Mouse (Mus musculus) hindbrain, embryonic 13.5 days (tissue): ENCODE results near the gene H2-Aa. TPM values are rescaled to one million over a fixed set of nuclear protein-coding genes. Genes with fewer than 3 reads are reported as not detected.

Source experiments
- ATAC-seq: fragments of 200-750 bp; cut with Nextera tagmentation; 2 replicates; pipeline ENCODE4 v1.8.0; 2017; ENCODE audit warnings: moderate TSS enrichment; ENCODE audit not compliant: low FRiP score
- H3K27ac ChIP-seq: fragments of 300-500 bp; sonication (generic); 2 replicates; pipeline ENCODE4 v1.5.1; 2015; ENCODE audit warnings: inconsistent platforms, mild to moderate bottlenecking, moderate library complexity
- H3K27me3 ChIP-seq: fragments of 300-500 bp; sonication (generic); 2 replicates; pipeline ENCODE4 v1.6.1; 2015; ENCODE audit warnings: mild to moderate bottlenecking, inconsistent platforms
- H3K36me3 ChIP-seq: fragments of 300-500 bp; sonication (generic); 2 replicates; pipeline ENCODE4 v1.6.1; 2015; ENCODE audit warnings: mild to moderate bottlenecking, inconsistent platforms
- H3K4me1 ChIP-seq: fragments of 300-500 bp; sonication (generic); replicated peaks from 2 replicates; pipeline ENCODE4 v1.6.1; 2015; ENCODE audit warnings: inconsistent platforms
- H3K4me2 ChIP-seq: fragments of 300-500 bp; sonication (generic); 2 replicates; pipeline ENCODE4 v1.6.1; 2015; ENCODE audit warnings: inconsistent platforms, mild to moderate bottlenecking, moderate library complexity
- H3K4me3 ChIP-seq: fragments of 300-500 bp; sonication (generic); 2 replicates; pipeline ENCODE4 v1.5.1; 2015; ENCODE audit warnings: mild to moderate bottlenecking, inconsistent platforms
- H3K9ac ChIP-seq: fragments of 300-500 bp; sonication (generic); 2 replicates; pipeline ENCODE4 v1.6.1; 2015; ENCODE audit warnings: mild to moderate bottlenecking, inconsistent platforms
- H3K9me3 ChIP-seq: fragments of 300-500 bp; sonication (generic); 2 replicates; pipeline ENCODE4 v1.6.1; 2016; ENCODE audit warnings: inconsistent platforms
- WGBS: fragments of 180-500 bp; shearing (Covaris S2); methylation state at CpG from one replicate; pipeline ENCODE4 v1.1.7; 2015; 5-methylcytosine and 5-hydroxymethylcytosine counted together
- polyA plus RNA-seq: library from polyadenylated mRNA; unstranded; fragments of >200 nt; fragmentation: Nextera tagmentation; extraction: Ambion mirVana; gene quantifications from 2 replicates; pipeline ENCODE4 v1.2.1, GENCODE M21; 2015

H2-Aa gene
- polyA plus RNA-seq, 1 experiment from 2014 or later, result 0.30 TPM

DNA sequence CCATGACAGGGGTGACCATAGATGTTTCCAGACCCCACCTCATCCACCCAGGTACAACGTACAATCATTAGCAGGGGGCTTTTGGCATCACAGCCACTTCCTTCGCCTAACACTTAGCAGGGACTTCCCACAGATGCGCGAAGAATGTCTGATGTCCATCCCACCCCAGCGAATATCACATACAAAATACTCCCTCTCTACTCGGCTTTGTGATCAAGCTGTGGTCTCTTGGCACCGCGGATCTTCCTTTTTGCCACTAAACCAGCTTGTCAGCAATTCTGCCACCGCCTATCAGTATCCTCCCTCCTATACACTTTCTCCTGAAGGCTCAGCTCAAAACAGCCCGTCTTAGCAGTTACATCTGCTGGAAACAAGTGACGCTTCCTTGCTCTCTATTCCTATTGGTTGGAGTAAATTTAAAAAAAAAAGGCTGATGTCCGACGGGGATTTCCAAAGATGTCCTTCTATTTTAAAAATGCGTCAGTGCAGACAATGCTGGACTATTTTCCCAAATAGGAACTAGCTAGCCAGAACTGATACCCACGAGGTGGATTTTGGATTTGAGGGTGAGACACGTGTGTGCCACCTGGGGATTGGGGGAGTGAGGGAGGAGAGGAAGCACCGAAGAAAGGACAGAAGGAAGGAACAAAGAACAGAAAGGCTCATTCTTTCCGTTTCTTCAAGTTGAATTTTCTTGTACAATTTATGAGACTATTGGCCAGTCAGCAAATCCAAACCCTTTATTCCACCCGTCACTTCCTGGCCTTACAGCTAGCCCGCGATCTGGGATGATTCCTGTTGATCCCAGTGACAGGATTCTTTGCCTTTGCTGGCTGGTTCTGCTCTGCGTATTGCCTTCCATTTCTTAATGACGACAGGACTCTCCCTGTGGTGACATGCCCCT lies 8.5 kb upstream of the H2-Aa start:
- peak; percentile 84 for ATAC-seq
- WGBS, result 19% methylated on average over 23 of the region's 23 CpGs
- no peaks in the 10 kb centered on the region for H3K9me3 ChIP-seq
- H3K4me1 ChIP-seq, result peaks cover 2% of the 10 kb centered on the region; the same call in 1 of the 2 replicates
- no peaks in the 10 kb centered on the region for H3K36me3 ChIP-seq
- peak overlapping the region; percentile 49 for H3K9ac ChIP-seq
- H3K27me3 ChIP-seq, result no peaks in the 10 kb centered on the region
- H3K4me3 ChIP-seq, result peak overlapping the region; percentile 41
- peak overlapping the region; percentile 49; the same call in 1 of the 2 replicates for H3K27ac ChIP-seq
- H3K4me2 ChIP-seq, result peak overlapping the region; percentile 46

DNA sequence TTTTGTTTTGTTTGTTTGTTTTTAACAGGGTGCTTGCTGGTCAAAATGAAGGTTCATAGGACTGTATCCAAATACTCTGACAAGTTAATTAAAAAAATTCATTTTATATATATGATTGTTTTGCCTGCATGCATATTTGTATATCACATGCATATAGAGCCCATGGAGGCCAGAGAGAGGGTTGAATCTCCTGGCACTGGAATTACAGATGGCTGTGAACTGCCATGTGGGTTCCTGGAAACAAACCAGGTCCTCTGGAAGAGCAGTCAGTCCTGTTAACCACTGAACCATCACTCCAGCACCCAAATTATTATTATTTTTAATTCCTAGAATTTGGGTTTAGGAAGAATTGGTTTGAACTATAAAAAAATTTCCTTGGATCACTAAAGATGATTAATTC lies 7.7 kb upstream of the H2-Aa start:
- ATAC-seq, result no peak
- Histone ChIP-seq H3K9me3 (no peaks in the 10 kb centered on the region), H3K4me1 (peaks cover 2% of the 10 kb centered on the region; the same call in 1 of the 2 replicates), H3K27me3 (no peaks in the 10 kb centered on the region), H3K36me3 (no peaks in the 10 kb centered on the region), H3K27ac (no peak overlapping the region), H3K4me2 (no peak overlapping the region), H3K4me3 (no peak overlapping the region), H3K9ac (no peak overlapping the region)

GRCm38 (mm10) chr17:34294249-34294648 lies 6.6 kb upstream of the H2-Aa start:
- H3K4me3 ChIP-seq, result no peak overlapping the region
- H3K4me2 ChIP-seq, result no peak overlapping the region
- H3K27ac ChIP-seq, result no peak overlapping the region
- no peaks in the 10 kb centered on the region for H3K36me3 ChIP-seq
- no peak for ATAC-seq
- H3K9ac ChIP-seq, result no peak overlapping the region
- peaks cover 2% of the 10 kb centered on the region; the same call in 1 of the 2 replicates for H3K4me1 ChIP-seq
- no peaks in the 10 kb centered on the region for H3K9me3 ChIP-seq
- no peaks in the 10 kb centered on the region for H3K27me3 ChIP-seq
- 64% methylated on average over 4 of the region's 4 CpGs for WGBS

- H3K4me1 ChIP-seq, result peaks cover 2% of the 10 kb centered on the region; the same call in 1 of the 2 replicates
- no peaks in the 10 kb centered on the region for H3K27me3 ChIP-seq
- no peak overlapping the region for H3K4me3 ChIP-seq
- no peak overlapping the region for H3K9ac ChIP-seq
- H3K9me3 ChIP-seq, result no peaks in the 10 kb centered on the region
- WGBS, result 65% methylated on average over 2 of the region's 2 CpGs
- H3K36me3 ChIP-seq, result no peaks in the 10 kb centered on the region
- no peak overlapping the region for H3K27ac ChIP-seq
- H3K4me2 ChIP-seq, result no peak overlapping the region
- ATAC-seq, result no peak
These were observed 5.9 kb upstream of the H2-Aa start for GRCm38 (mm10) chr17:34293533-34293932.

DNA sequence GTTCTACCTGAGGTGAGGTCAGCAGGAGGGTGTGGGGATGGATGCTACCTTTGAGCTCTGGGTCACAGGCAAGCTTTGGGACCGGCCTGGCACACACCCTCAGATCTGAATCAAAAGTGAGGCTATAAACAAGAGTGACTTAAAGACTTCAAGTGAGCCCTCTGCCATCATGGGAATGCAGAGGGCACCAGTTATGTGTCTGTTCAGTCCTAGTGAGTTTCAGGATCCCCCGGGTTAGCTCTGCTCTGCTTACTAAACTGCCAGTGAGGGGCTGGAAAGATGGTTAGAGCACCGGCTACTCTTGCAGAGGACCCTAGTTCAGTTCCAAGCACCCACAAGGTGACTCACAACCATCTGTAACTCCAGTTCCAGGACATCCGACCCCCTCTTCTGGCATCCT lies 4.9 kb upstream of the H2-Aa start:
- 0 out of 2 replicates have a peak, but pooled peaks cover 2% of the 10 kb centered on the region for H3K4me1 ChIP-seq
- 89% methylated on average over 4 of the region's 4 CpGs for WGBS
- H3K27ac ChIP-seq, result no peak overlapping the region
- H3K4me2 ChIP-seq, result no peak overlapping the region
- no peaks in the 10 kb centered on the region for H3K36me3 ChIP-seq
- no peaks in the 10 kb centered on the region for H3K27me3 ChIP-seq
- no peak overlapping the region for H3K4me3 ChIP-seq
- no peak for ATAC-seq
- no peak overlapping the region for H3K9ac ChIP-seq
- H3K9me3 ChIP-seq, result no peaks in the 10 kb centered on the region

- no peak overlapping the region for H3K4me2 ChIP-seq
These were observed 4.0 kb upstream of the H2-Aa start for GRCm38 (mm10) chr17:34291609-34292008.

DNA sequence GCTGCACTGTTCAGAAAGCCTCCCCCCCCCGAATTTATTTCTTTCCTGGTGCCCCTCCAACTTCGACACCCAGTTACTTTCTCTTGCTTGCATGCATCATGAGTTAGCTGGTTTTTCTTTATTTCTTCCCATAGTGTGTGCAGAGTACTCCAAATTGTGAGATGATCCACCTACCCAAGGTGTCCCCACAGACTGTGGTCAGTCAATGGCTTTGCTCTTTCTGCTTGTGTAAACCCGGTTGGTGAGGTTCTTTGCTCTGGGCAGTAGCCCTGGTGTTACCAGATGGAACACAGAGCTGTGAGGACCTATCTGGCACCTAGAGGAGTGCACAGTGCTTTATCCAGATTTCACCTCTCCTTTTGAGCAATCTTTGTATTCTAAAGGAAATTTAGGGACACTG lies 508 bp upstream of the H2-Aa start:
- Histone ChIP-seq H3K4me2 (no peak overlapping the region), H3K4me3 (no peak overlapping the region), H3K36me3 (no peaks in the 10 kb centered on the region), H3K4me1 (no peaks in the 10 kb centered on the region), H3K9ac (no peak overlapping the region), H3K27ac (no peak overlapping the region), H3K27me3 (no peaks in the 10 kb centered on the region), H3K9me3 (no peaks in the 10 kb centered on the region)
- 80% methylated on average over 3 of the region's 3 CpGs for WGBS
- no peak for ATAC-seq

More at GRCm38 (mm10) chr17:34291609-34292008, 4.0 kb upstream of the H2-Aa start:
- Histone ChIP-seq H3K4me3 (no peak overlapping the region), H3K9ac (no peak overlapping the region), H3K27me3 (no peaks in the 10 kb centered on the region), H3K36me3 (no peaks in the 10 kb centered on the region), H3K9me3 (no peaks in the 10 kb centered on the region), H3K4me1 (0 out of 2 replicates have a peak, but pooled peaks cover 2% of the 10 kb centered on the region), H3K27ac (no peak overlapping the region)
- 15% methylated on average over 8 of the region's 8 CpGs for WGBS
- ATAC-seq, result peak; percentile 86

DNA sequence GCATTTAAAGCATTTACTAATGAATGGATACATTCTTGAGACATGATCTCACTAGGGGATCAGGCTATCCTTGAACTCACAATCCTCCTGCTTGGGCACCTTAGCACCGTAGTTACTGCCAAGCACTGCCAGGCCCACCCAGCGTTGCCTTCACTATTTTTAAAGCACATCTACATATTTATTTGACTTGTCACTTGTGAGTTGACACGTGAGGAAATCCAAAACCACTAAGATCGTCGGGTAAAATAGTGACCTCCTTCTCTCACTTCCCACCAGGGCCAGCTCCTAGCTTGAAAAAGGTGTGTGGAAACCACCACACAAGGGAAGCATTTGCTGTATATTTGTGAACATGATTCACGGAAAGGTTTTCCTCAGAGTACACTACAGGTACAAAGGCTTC lies 624 bp downstream of the H2-Aa start:
- Histone ChIP-seq H3K4me3 (no peak overlapping the region), H3K4me2 (no peak overlapping the region), H3K27me3 (no peaks in the 10 kb centered on the region), H3K9ac (no peak overlapping the region), H3K4me1 (no peaks in the 10 kb centered on the region), H3K27ac (no peak overlapping the region), H3K36me3 (no peaks in the 10 kb centered on the region), H3K9me3 (no peaks in the 10 kb centered on the region)
- 77% methylated on average over 6 of the region's 6 CpGs for WGBS
- ATAC-seq, result no peak

DNA sequence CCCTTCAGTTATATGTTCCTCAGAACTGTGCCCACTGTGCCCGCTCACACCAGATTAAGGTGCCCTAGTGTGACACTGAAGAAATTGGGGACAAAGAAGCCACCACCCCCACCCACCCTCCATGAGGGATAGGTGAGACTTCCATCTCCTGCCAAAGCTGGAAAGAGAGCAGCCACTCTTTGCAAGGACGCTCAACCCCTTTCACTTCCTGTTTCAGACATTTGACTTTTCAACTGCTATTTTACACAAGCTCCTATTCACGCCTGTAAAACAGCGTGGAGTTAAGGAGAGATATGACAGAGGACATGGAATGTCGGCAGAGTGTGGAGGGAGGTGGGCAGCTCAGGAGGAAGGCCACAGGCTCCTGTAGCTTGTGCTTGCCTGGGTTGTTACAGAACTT lies 1.1 kb downstream of the H2-Aa start:
- H3K27ac ChIP-seq, result no peak overlapping the region
- no peaks in the 10 kb centered on the region for H3K27me3 ChIP-seq
- H3K9me3 ChIP-seq, result no peaks in the 10 kb centered on the region
- ATAC-seq, result no peak
- H3K4me3 ChIP-seq, result no peak overlapping the region
- WGBS, result 90% methylated on average over 5 of the region's 5 CpGs
- H3K36me3 ChIP-seq, result no peaks in the 10 kb centered on the region
- H3K9ac ChIP-seq, result no peak overlapping the region
- no peaks in the 10 kb centered on the region for H3K4me1 ChIP-seq
- no peak overlapping the region for H3K4me2 ChIP-seq

GRCm38 (mm10) chr17:34285848-34286247 lies 1.8 kb downstream of the H2-Aa start:
- Histone ChIP-seq H3K27ac (no peak overlapping the region), H3K4me1 (no peaks in the 10 kb centered on the region), H3K9ac (no peak overlapping the region), H3K27me3 (no peaks in the 10 kb centered on the region), H3K4me2 (no peak overlapping the region), H3K36me3 (no peaks in the 10 kb centered on the region), H3K9me3 (no peaks in the 10 kb centered on the region), H3K4me3 (no peak overlapping the region)
- ATAC-seq, result no peak
- WGBS, result 41% methylated on average over 4 of the region's 4 CpGs

GRCm38 (mm10) chr17:34285371-34285770 lies 2.3 kb downstream of the H2-Aa start:
- Histone ChIP-seq H3K9me3 (no peaks in the 10 kb centered on the region), H3K4me2 (no peak overlapping the region), H3K9ac (no peak overlapping the region), H3K4me3 (no peak overlapping the region), H3K27me3 (peaks cover 3% of the 10 kb centered on the region; the same call in 1 of the 2 replicates), H3K4me1 (no peaks in the 10 kb centered on the region), H3K36me3 (no peaks in the 10 kb centered on the region), H3K27ac (no peak overlapping the region)
- WGBS, result 83% methylated on average over 4 of the region's 4 CpGs
- ATAC-seq, result no peak

- H3K9ac ChIP-seq, result no peak overlapping the region
- no peaks in the 10 kb centered on the region for H3K36me3 ChIP-seq
- no peak overlapping the region for H3K27ac ChIP-seq
- no peaks in the 10 kb centered on the region for H3K4me1 ChIP-seq
- ATAC-seq, result no peak
- no peak overlapping the region for H3K4me3 ChIP-seq
- WGBS, result 73% methylated on average over 1 of the region's 1 CpGs
- H3K9me3 ChIP-seq, result no peaks in the 10 kb centered on the region
- peaks cover 4% of the 10 kb centered on the region; the same call in 1 of the 2 replicates for H3K27me3 ChIP-seq
- H3K4me2 ChIP-seq, result no peak overlapping the region
These were observed 5.8 kb downstream of the H2-Aa start for GRCm38 (mm10) chr17:34281836-34282235.
